Mouse (Mus musculus): Measurements from ENCODE around the gene Lsm14a.

The Lsm14a gene

GRCm38 (mm10) chr7:34373906-34374305, 19.2 kb downstream of the Lsm14a start:
- WGBS, result 67% methylated on average over 1 of the region's 1 CpGs

GRCm38 (mm10) chr7:34355629-34356028, 37.5 kb downstream of the Lsm14a start:
- 95% methylated on average over 4 of the region's 4 CpGs for whole genome bisulfite sequencing

- WGBS, result 71% methylated on average over 1 of the region's 1 CpGs
Observed at GRCm38 (mm10) chr7:34351997-34352396, 41.1 kb downstream of the Lsm14a start.

GRCm38 (mm10) chr7:34350166-34350565, 42.9 kb downstream of the Lsm14a start:
- WGBS, result 45% methylated on average over 5 of the region's 5 CpGs

GRCm38 (mm10) chr7:34348011-34348410, 45.1 kb downstream of the Lsm14a start:
- 68% methylated on average over 1 of the region's 1 CpGs for WGBS

GRCm38 (mm10) chr7:34347041-34347440, 46.1 kb downstream of the Lsm14a start:
- whole genome bisulfite sequencing, result 91% methylated on average over 3 of the region's 3 CpGs

- 97% methylated on average over 4 of the region's 4 CpGs for WGBS
Observed at GRCm38 (mm10) chr7:34346505-34346904, 46.6 kb downstream of the Lsm14a start.

GRCm38 (mm10) chr7:34342040-34342793, 50.9 kb downstream of the Lsm14a start:
- WGBS, result 60% methylated on average over 10 of the region's 10 CpGs

- 86% methylated on average over 5 of the region's 5 CpGs for WGBS
Observed at GRCm38 (mm10) chr7:34340841-34341240, 52.3 kb downstream of the Lsm14a start.

GRCm38 (mm10) chr7:34339164-34339489, 54.0 kb downstream of the Lsm14a start:
- 52% methylated on average over 5 of the region's 5 CpGs for WGBS

- 72% methylated on average over 9 of the region's 9 CpGs for WGBS
Observed at GRCm38 (mm10) chr7:34338445-34339163, 54.5 kb downstream of the Lsm14a start.

GRCm38 (mm10) chr7:34337268-34337667, 55.8 kb downstream of the Lsm14a start:
- WGBS, result 74% methylated on average over 2 of the region's 2 CpGs

- 97% methylated on average over 1 of the region's 1 CpGs for WGBS
Observed at GRCm38 (mm10) chr7:34336545-34336944, 56.6 kb downstream of the Lsm14a start.

GRCm38 (mm10) chr7:34327493-34327892, 65.6 kb downstream of the Lsm14a start:
- 58% methylated on average over 3 of the region's 3 CpGs for WGBS

GRCm38 (mm10) chr7:34324857-34325256, 68.3 kb downstream of the Lsm14a start:
- 91% methylated on average over 1 of the region's 1 CpGs for WGBS

GRCm38 (mm10) chr7:34324005-34324404, 69.1 kb downstream of the Lsm14a start:
- 99% methylated on average over 2 of the region's 2 CpGs for WGBS

- WGBS, result 62% methylated on average over 8 of the region's 8 CpGs
Observed at GRCm38 (mm10) chr7:34323351-34323750, 69.8 kb downstream of the Lsm14a start.

GRCm38 (mm10) chr7:34321958-34322357, 71.2 kb downstream of the Lsm14a start:
- 70% methylated on average over 4 of the region's 4 CpGs for WGBS

GRCm38 (mm10) chr7:34321119-34321518, 72.0 kb downstream of the Lsm14a start:
- 88% methylated on average over 5 of the region's 5 CpGs for WGBS

GRCm38 (mm10) chr7:34319957-34320356, 73.2 kb downstream of the Lsm14a start:
- WGBS, result 57% methylated on average over 3 of the region's 3 CpGs

- 66% methylated on average over 2 of the region's 2 CpGs for WGBS
Observed at GRCm38 (mm10) chr7:34319123-34319522, 74.0 kb downstream of the Lsm14a start.

GRCm38 (mm10) chr7:34317901-34318476, 75.1 kb downstream of the Lsm14a start:
- 53% methylated on average over 7 of the region's 7 CpGs for WGBS

GRCm38 (mm10) chr7:34313443-34313875, 79.7 kb downstream of the Lsm14a start, which contains the start of gene 4931406P16Rik:
Gene 4931406P16Rik, minus strand, starts transcription at chr7:34313551.
- WGBS, result under 1% methylated on average over 32 of the region's 41 CpGs
